Mouse (Mus musculus) C2C12 (cell line): ENCODE data around the gene Tsc22d2. TPM values are rescaled to one million over a fixed set of nuclear protein-coding genes. Genes with fewer than 3 reads are reported as not detected.

Experiments used
- H3K27me3 ChIP-seq: one replicate; pipeline ENCODE4 v1.6.1; 2011; ENCODE audit not compliant: control insufficient read depth, insufficient read depth, insufficient read length
- H3K36me3 ChIP-seq: one replicate; pipeline ENCODE4 v1.6.1; 2011; ENCODE audit not compliant: control insufficient read depth, insufficient read depth
- H3K4me3 ChIP-seq: one replicate; pipeline ENCODE4 v1.5.1; 2011; ENCODE audit warnings: mild to moderate bottlenecking, control low read depth; ENCODE audit not compliant: poor library complexity, insufficient read depth, severe bottlenecking
- H3K79me2 ChIP-seq: one replicate; pipeline ENCODE4 v1.6.1; 2011; ENCODE audit not compliant: control insufficient read depth, insufficient read depth
- H3K79me3 ChIP-seq: one replicate; pipeline ENCODE4 v1.6.1; 2011; ENCODE audit warnings: low read depth, control low read depth
- H3ac ChIP-seq: one replicate; pipeline ENCODE3; 2011; ENCODE audit warnings: low read depth; ENCODE audit not compliant: control insufficient read depth, insufficient read length
- CEBPB ChIP-seq: IDR thresholded peaks from one replicate; pipeline ENCODE4 v1.6.1; 2011; ENCODE audit warnings: low read depth, mild to moderate bottlenecking, control low read depth, moderate library complexity
- CTCF ChIP-seq: IDR thresholded peaks from one replicate; pipeline ENCODE4 v1.5.1; 2011; ENCODE audit not compliant: control insufficient read depth, insufficient read depth, insufficient read length
- FOSL1 ChIP-seq: IDR thresholded peaks from one replicate; pipeline ENCODE4 v1.8.0; 2011; ENCODE audit warnings: mild to moderate bottlenecking, low read length; ENCODE audit not compliant: poor library complexity, insufficient read depth, severe bottlenecking
- MAX ChIP-seq: IDR thresholded peaks from one replicate; pipeline ENCODE4 v1.6.1; 2011; ENCODE audit warnings: mild to moderate bottlenecking, control low read depth
- MYOD1 ChIP-seq: IDR thresholded peaks from one replicate; pipeline ENCODE4 v1.6.1; 2011; ENCODE audit warnings: low read depth; ENCODE audit not compliant: control insufficient read depth, insufficient read length
- MYOG ChIP-seq: IDR thresholded peaks from one replicate; pipeline ENCODE4 v1.6.1; 2011; ENCODE audit not compliant: control insufficient read depth, insufficient read length; ENCODE audit errors: extremely low read depth
- USF1 ChIP-seq: IDR thresholded peaks from one replicate; pipeline ENCODE4 v1.6.1; 2011; ENCODE audit warnings: low read depth, mild to moderate bottlenecking, control low read depth, moderate library complexity
- polyA plus RNA-seq: library from polyadenylated mRNA; unstranded; fragments of >200 nt; fragmentation: generic; extraction: Trizol; gene quantifications from one replicate; pipeline ENCODE4 v1.2.1, GENCODE M21; 2012; ENCODE audit warnings: missing spikeins

Tsc22d2 gene
- polyA plus RNA-seq, 1 experiment = 11.6 TPM

- no peak overlapping the region for H3ac ChIP-seq
- no peaks in the 10 kb centered on the region for H3K36me3 ChIP-seq
- TF ChIP-seq MYOG (no peak), USF1 (peak; percentile 29), MYOD1 (no peak)
Observed at GRCm38 (mm10) chr3:58399931-58400330, 14.6 kb upstream of the Tsc22d2 start.

GRCm38 (mm10) chr3:58411669-58412068, 2.8 kb upstream of the Tsc22d2 start:
- TF ChIP-seq USF1 (no peak), MYOD1 (no peak), FOSL1 (no peak), CTCF (no peak), CEBPB (no peak), MYOG (no peak), MAX (no peak)
- H3K4me3 ChIP-seq = no peak overlapping the region
- no peak overlapping the region for H3ac ChIP-seq
- peaks cover 22% of the 10 kb centered on the region for H3K79me2 ChIP-seq
- no peaks in the 10 kb centered on the region for H3K27me3 ChIP-seq
- peaks cover 14% of the 10 kb centered on the region for H3K79me3 ChIP-seq
- H3K36me3 ChIP-seq = peaks cover 2% of the 10 kb centered on the region

More at GRCm38 (mm10) chr3:58399931-58400330, 14.6 kb upstream of the Tsc22d2 start:
- no peaks in the 10 kb centered on the region for H3K79me3 ChIP-seq
- H3K79me2 ChIP-seq = no peaks in the 10 kb centered on the region
- H3K27me3 ChIP-seq = no peaks in the 10 kb centered on the region
- H3K4me3 ChIP-seq = no peak overlapping the region

- no peak overlapping the region for H3ac ChIP-seq
- H3K27me3 ChIP-seq = no peaks in the 10 kb centered on the region
- H3K4me3 ChIP-seq = no peak overlapping the region
- H3K79me2 ChIP-seq = peaks cover 42% of the 10 kb centered on the region
- peaks cover 33% of the 10 kb centered on the region for H3K79me3 ChIP-seq
- peaks cover 22% of the 10 kb centered on the region for H3K36me3 ChIP-seq
- TF ChIP-seq CEBPB (no peak), MYOG (no peak), FOSL1 (no peak), MAX (no peak), USF1 (no peak), CTCF (no peak), MYOD1 (no peak)
Observed at GRCm38 (mm10) chr3:58413671-58414070, 844 bp upstream of the Tsc22d2 start.

GRCm38 (mm10) chr3:58414986-58415883, 720 bp downstream of the Tsc22d2 start:
- Histone ChIP-seq H3K4me3 (peak overlapping the region; percentile 92), H3K79me3 (peaks cover 49% of the 10 kb centered on the region), H3ac (peak overlapping the region; percentile 88), H3K27me3 (no peaks in the 10 kb centered on the region), H3K79me2 (peaks cover 58% of the 10 kb centered on the region), H3K36me3 (peaks cover 38% of the 10 kb centered on the region)
- TF ChIP-seq MAX = no peak
- TF ChIP-seq MYOD1 = no peak
- no peak for TF ChIP-seq USF1
- no peak for TF ChIP-seq CEBPB
- no peak for TF ChIP-seq CTCF

GRCm38 (mm10) chr3:58415884-58416725, 1.6 kb downstream of the Tsc22d2 start:
- H3K79me2 ChIP-seq = peaks cover 67% of the 10 kb centered on the region
- peak overlapping the region; percentile 92 for H3K4me3 ChIP-seq
- peak overlapping the region; percentile 88 for H3ac ChIP-seq
- peaks cover 45% of the 10 kb centered on the region for H3K36me3 ChIP-seq
- no peaks in the 10 kb centered on the region for H3K27me3 ChIP-seq
- peaks cover 57% of the 10 kb centered on the region for H3K79me3 ChIP-seq
- TF ChIP-seq CTCF (peak; percentile 80), CEBPB (no peak)
